Mouse (Mus musculus) cerebellum, postnatal 14 days (tissue): ENCODE measurements at regions not wholly inside any gene's neighbourhood (a gene's known extent, or its start where the extent isn't known, plus 50 kb on each side); places are given as distances from the start of the nearest gene placed in this dataset.

ENCODE experiments used
- DNase-seq, 2 experiments: peaks; one replicate each; pipeline ENCODE4 v3.0.0; 2021; ENCODE audit warnings: mixed read lengths in 2 of 2

- DNase-seq = no peak
Observed at GRCm38 (mm10) chr9:118204456-118204855, 54.5 kb upstream of the Cmc1 start.

GRCm38 (mm10) chr9:118206483-118206882 lies 56.5 kb upstream of the Cmc1 start:
- DNase-seq = no peak

GRCm38 (mm10) chr9:118219696-118220095 lies 69.7 kb upstream of the Cmc1 start:
- no peak for DNase-seq

GRCm38 (mm10) chr9:118221186-118221585 lies 71.2 kb upstream of the Cmc1 start:
- DNase-seq = no peak

GRCm38 (mm10) chr9:118227401-118228061 lies 77.6 kb upstream of the Cmc1 start:
- DNase-seq = peak; percentile 77 to 82

- DNase-seq = peak; percentile 91 to 97
Observed at GRCm38 (mm10) chr9:118228691-118229427, 78.9 kb upstream of the Cmc1 start.

GRCm38 (mm10) chr9:118240711-118241110 lies 90.7 kb upstream of the Cmc1 start:
- no peak for DNase-seq

- DNase-seq = no peak
Observed at GRCm38 (mm10) chr9:118246820-118247628, 97.0 kb upstream of the Cmc1 start.

GRCm38 (mm10) chr9:118253829-118254228 lies 103.9 kb upstream of the Cmc1 start:
- DNase-seq = peak; percentile 34 to 63

- DNase-seq = no peak
Observed at GRCm38 (mm10) chr9:118255200-118255733, 105.3 kb upstream of the Cmc1 start.

- DNase-seq = peak; percentile 37 to 49
Observed at GRCm38 (mm10) chr9:118255751-118256266, 105.8 kb upstream of the Cmc1 start.

- DNase-seq = no peak
Observed at GRCm38 (mm10) chr9:118266298-118266697, 116.3 kb upstream of the Cmc1 start.

GRCm38 (mm10) chr9:118271681-118272080 lies 121.7 kb upstream of the Cmc1 start:
- no peak for DNase-seq

- no peak for DNase-seq
Observed at GRCm38 (mm10) chr9:118272713-118273407, 122.9 kb upstream of the Cmc1 start.

GRCm38 (mm10) chr9:118285481-118285880 lies 135.5 kb upstream of the Cmc1 start:
- DNase-seq = no peak

GRCm38 (mm10) chr9:118287606-118288005 lies 137.6 kb upstream of the Cmc1 start:
- DNase-seq = peak in 1 of 2 experiments; percentile 15

GRCm38 (mm10) chr9:118292836-118293235 lies 142.9 kb upstream of the Cmc1 start:
- DNase-seq = peak; percentile 17 to 47

GRCm38 (mm10) chr9:118294011-118294410 lies 144.0 kb upstream of the Cmc1 start:
- peak; percentile 61 to 77 for DNase-seq

- no peak for DNase-seq
Observed at GRCm38 (mm10) chr9:118302785-118303384, 152.9 kb upstream of the Cmc1 start.

GRCm38 (mm10) chr9:118318357-118319140 lies 159.5 kb upstream of the Eomes start:
- DNase-seq = no peak

- DNase-seq = no peak
Observed at GRCm38 (mm10) chr9:118323796-118324195, 154.2 kb upstream of the Eomes start.
